Comparison of ENCODE assay signal across 9 mouse cellular contexts in the genomic region with DNA sequence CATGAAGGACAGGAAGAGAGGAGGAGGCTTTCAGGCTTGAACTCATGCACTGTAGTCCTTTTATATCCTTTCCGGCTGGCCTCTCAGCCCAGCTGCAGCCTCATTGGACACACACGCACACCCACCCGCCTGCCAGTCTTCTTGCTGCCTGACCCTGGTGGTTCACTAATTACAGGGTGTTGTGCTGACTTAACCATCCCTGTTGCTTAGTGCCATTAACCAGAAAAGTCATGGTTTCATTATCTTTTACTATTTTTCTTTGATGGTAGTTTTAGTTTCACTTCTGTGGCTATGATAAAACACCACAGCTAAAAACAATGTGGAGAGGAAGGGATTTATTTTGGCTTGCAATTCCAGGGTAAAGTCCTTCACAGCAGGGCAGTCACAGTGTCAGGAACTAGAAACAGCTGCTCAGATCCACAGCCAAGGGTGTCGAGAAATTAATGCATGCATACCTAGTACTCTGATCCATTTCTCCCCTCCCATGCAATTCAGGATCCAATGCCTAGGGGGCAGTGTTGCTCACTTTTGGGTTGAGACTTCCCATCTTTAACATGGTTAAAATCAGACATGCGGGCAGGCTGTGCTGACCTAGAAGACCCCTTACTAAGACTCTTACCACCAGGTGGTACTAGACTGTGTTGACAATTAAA. TPM values are rescaled to one million over a fixed set of nuclear protein-coding genes. Genes with fewer than 3 reads are reported as not detected.
DNase-seq lines count a peak whose midpoint lies in the region; ATAC-seq and TF ChIP-seq lines count a peak whose summit lies in the region.
"Had no signal": no experiment of that assay in that cellular context is flagged by ENCODE, and none has a peak within 500 bp of the region (broad histone marks: within the 10 kb centered on the region; RNA-seq: fewer than 3 reads in every experiment).

No protein-coding gene starts in this region.

- ATAC-seq in forebrain, postnatal 0 days = no peak
- no peak for ATAC-seq in forebrain, embryonic 13.5 days
- no peak for ATAC-seq in liver, embryonic 14.5 days (ENCODE audit: insufficient read depth)

- peak; percentile 37 for TF ChIP-seq CTCF in forebrain, postnatal 0 days (IDR thresholded peaks at IDR 0.05; ENCODE audit: low read depth)
- TF ChIP-seq CTCF in liver, embryonic 14.5 days (IDR thresholded peaks at IDR 0.05; ENCODE audit: low read depth) = peak; percentile 72

- intact Hi-C loops in left cerebral cortex, postnatal 25 days (cut with DNase I) = no loop called here

- H3K27me3 ChIP-seq in forebrain, postnatal 0 days (ENCODE audit: insufficient read depth, low read length) = no peaks in the 10 kb centered on the region
- no peaks in the 10 kb centered on the region for H3K27me3 ChIP-seq in forebrain, embryonic 13.5 days
- H3K27me3 ChIP-seq in liver, embryonic 14.5 days (ENCODE audit: control insufficient read depth, insufficient read depth, low read length) = no peaks in the 10 kb centered on the region
- H3K27me3 ChIP-seq: heart, embryonic 13.5 days had no signal

- no peaks in the 10 kb centered on the region for H3K36me3 ChIP-seq in forebrain, postnatal 0 days (ENCODE audit: insufficient read depth)
- no peaks in the 10 kb centered on the region for H3K36me3 ChIP-seq in forebrain, embryonic 13.5 days (ENCODE audit: poor library complexity, severe bottlenecking)
- no peaks in the 10 kb centered on the region for H3K36me3 ChIP-seq in liver, embryonic 14.5 days (replicated peaks; ENCODE audit: control insufficient read depth, insufficient read depth, low read depth)
- H3K36me3 ChIP-seq: heart, embryonic 13.5 days had no signal

- no peaks in the 10 kb centered on the region for H3K4me1 ChIP-seq in forebrain, postnatal 0 days (ENCODE audit: insufficient read depth)
- no peaks in the 10 kb centered on the region for H3K4me1 ChIP-seq in forebrain, embryonic 13.5 days
- peaks cover 0 to 2% of the 10 kb centered on the region in 2 experiments; a peak in 1 of 4 replicates for H3K4me1 ChIP-seq in liver, embryonic 14.5 days (replicated peaks; ENCODE audit: control insufficient read depth in 2 of 2, insufficient read depth in 2 of 2, low read length in 1 of 2)
- H3K4me1 ChIP-seq: heart, embryonic 13.5 days had no signal

- no peak overlapping the region for H3K4me2 ChIP-seq in forebrain, postnatal 0 days (ENCODE audit: low read depth)
- H3K4me2 ChIP-seq in forebrain, embryonic 13.5 days = no peak overlapping the region
- H3K4me2 ChIP-seq in liver, embryonic 14.5 days (ENCODE audit: low read depth) = no peak overlapping the region
- H3K4me2 ChIP-seq: heart, embryonic 13.5 days had no signal

- H3K27ac ChIP-seq in forebrain, postnatal 0 days (ENCODE audit: low read depth, low read length) = no peak overlapping the region
- H3K27ac ChIP-seq in forebrain, embryonic 13.5 days = no peak overlapping the region
- no peak overlapping the region for H3K27ac ChIP-seq in liver, embryonic 14.5 days
- H3K27ac ChIP-seq: heart, embryonic 13.5 days had no signal

- no peak for DNase-seq in forebrain, postnatal 0 days
- DNase-seq in 3T3-L1 (ENCODE audit: low read depth, low spot score) = peak; percentile 35
- peak; percentile 84 for DNase-seq in ZHBTc4 (ENCODE audit: low read depth, low spot score)
- no peak for DNase-seq in liver, embryonic 14.5 days (ENCODE audit: low read depth in 3 of 3, low spot score in 3 of 3)
- no peak for DNase-seq in urinary bladder, postnatal 10 days (ENCODE audit: low spot score)
- no peak for DNase-seq in left cerebral cortex, postnatal 25 days (ENCODE audit: low spot score in 2 of 2)
- no peak for DNase-seq in frontal cortex, adult 2 months (ENCODE audit: extremely low spot score in 1 of 2, low spot score in 1 of 2)

- H3K4me3 ChIP-seq in forebrain, postnatal 0 days (ENCODE audit: low read depth, low read length) = no peak overlapping the region
- H3K4me3 ChIP-seq in forebrain, embryonic 13.5 days = no peak overlapping the region
- H3K4me3 ChIP-seq in liver, embryonic 14.5 days (ENCODE audit: insufficient read depth in 1 of 2, low read depth in 2 of 2, low read length in 2 of 2) = no peak overlapping the region
- H3K4me3 ChIP-seq: heart, embryonic 13.5 days had no signal

- TF ChIP-seq EP300 in liver, embryonic 14.5 days (IDR thresholded peaks at IDR 0.05; ENCODE audit: low read depth) = no peak

- no peak overlapping the region for H3K9ac ChIP-seq in forebrain, postnatal 0 days
- H3K9ac ChIP-seq in forebrain, embryonic 13.5 days = no peak overlapping the region
- no peak overlapping the region for H3K9ac ChIP-seq in liver, embryonic 14.5 days (replicated peaks)
- H3K9ac ChIP-seq: heart, embryonic 13.5 days had no signal

- WGBS in forebrain, postnatal 0 days = 66% methylated on average over 5 of the region's 5 CpGs
- WGBS in forebrain, embryonic 13.5 days = 71% methylated on average over 5 of the region's 5 CpGs
- 71% methylated on average over 5 of the region's 5 CpGs for WGBS in liver, embryonic 14.5 days (ENCODE audit: insufficient replicate concordance)

- H3K9me3 ChIP-seq in forebrain, postnatal 0 days (ENCODE audit: low read length) = no peaks in the 10 kb centered on the region
- H3K9me3 ChIP-seq in forebrain, embryonic 13.5 days (replicated peaks) = no peaks in the 10 kb centered on the region
- H3K9me3 ChIP-seq in liver, embryonic 14.5 days (ENCODE audit: control insufficient read depth, low read length) = no peaks in the 10 kb centered on the region
- H3K9me3 ChIP-seq: heart, embryonic 13.5 days had no signal

RNA-seq across cellular contexts. Expression of a gene that starts 12.6 kb away (rescaled TPM):
- total RNA-seq in forebrain, postnatal 0 days (2014; rRNA removed) = 4.0 and 5.2 TPM in 2 replicates
- polyA plus RNA-seq in forebrain, postnatal 0 days (2015; fragmentation: Nextera tagmentation; extraction: Ambion mirVana) = 4.6 and 6.1 TPM in 2 replicates
- 2.9 and 4.6 TPM in 2 replicates for polyA plus RNA-seq in forebrain, embryonic 13.5 days (2015; fragmentation: Nextera tagmentation; extraction: Ambion mirVana)
- polyA plus RNA-seq in liver, embryonic 14.5 days (2012; rRNA removed) = 4.7 and 5.4 TPM in 2 replicates
- 11.5 and 11.8 TPM in 2 replicates for polyA plus RNA-seq in liver, embryonic 14.5 days (2014; fragmentation: Nextera tagmentation; extraction: Ambion mirVana)
- 1 to 10 TPM; 2.7 to 3.0 TPM for total RNA-seq in left cerebral cortex, postnatal 25 days (2021)
- polyA plus RNA-seq in frontal cortex, adult 2 months (2012; rRNA removed) = 5.2 and 5.8 TPM in 2 replicates

RNA-seq across cellular contexts. Expression of a gene that starts 42.8 kb away (rescaled TPM):
- total RNA-seq in forebrain, postnatal 0 days (2014; rRNA removed) = not detected in 2 replicates
- polyA plus RNA-seq in forebrain, postnatal 0 days (2015; fragmentation: Nextera tagmentation; extraction: Ambion mirVana) = not detected in 2 replicates
- not detected in 2 replicates for polyA plus RNA-seq in forebrain, embryonic 13.5 days (2015; fragmentation: Nextera tagmentation; extraction: Ambion mirVana)
- polyA plus RNA-seq in liver, embryonic 14.5 days (2012; rRNA removed) = 84.6 and 179 TPM in 2 replicates
- 356 and 360 TPM in 2 replicates for polyA plus RNA-seq in liver, embryonic 14.5 days (2014; fragmentation: Nextera tagmentation; extraction: Ambion mirVana)
- not detected for total RNA-seq in left cerebral cortex, postnatal 25 days (2021)
- not detected in 2 replicates for polyA plus RNA-seq in frontal cortex, adult 2 months (2012; rRNA removed)

Comparison
In these comparisons a context has a peak if more than half of its experiments do, and no peak if none do; other contexts are left out.
1. DNase-seq: peak in 3T3-L1 (single experiment) and ZHBTc4 (single experiment); none in forebrain, postnatal 0 days (single experiment), liver, embryonic 14.5 days (0 of 3), urinary bladder, postnatal 10 days (single experiment), left cerebral cortex, postnatal 25 days (0 of 2) and frontal cortex, adult 2 months (0 of 2).
2. RNA of a gene that starts 42.8 kb away (polyA plus RNA-seq): 84.6 to 360 TPM in liver, embryonic 14.5 days; not detected in forebrain, embryonic 13.5 days, not detected in forebrain, postnatal 0 days and not detected in frontal cortex, adult 2 months; every median in the first group is over 10 times any median in the second.